Mouse (Mus musculus) liver, embryonic 11.5 days (tissue): ENCODE measurements around the gene Ptprd. TPM values are rescaled to one million over a fixed set of nuclear protein-coding genes. Genes with fewer than 3 reads are reported as not detected.

ENCODE experiments used
- ATAC-seq: fragments of 200-750 bp; cut with Nextera tagmentation; replicated peaks from 2 replicates; pipeline ENCODE4 v1.8.0; 2017; ENCODE audit warnings: moderate number of reproducible peaks, mild to moderate bottlenecking, moderate TSS enrichment, moderate library complexity; ENCODE audit not compliant: low FRiP score
- DNase-seq: peaks from one replicate; pipeline ENCODE4 v3.0.0-alpha.2; 2017; ENCODE audit warnings: low spot score
- H3K27ac ChIP-seq: fragments of 300-500 bp; sonication (generic); 2 replicates; pipeline ENCODE4 v1.5.1; 2014; ENCODE audit warnings: mild to moderate bottlenecking, low read depth, low read length, control low read depth
- H3K27me3 ChIP-seq: fragments of 300-500 bp; sonication (generic); replicated peaks from 2 replicates; pipeline ENCODE4 v1.6.1; 2014; ENCODE audit warnings: low read length, mixed read lengths; ENCODE audit not compliant: control insufficient read depth, insufficient read depth
- H3K36me3 ChIP-seq: fragments of 300-500 bp; sonication (generic); 2 replicates; pipeline ENCODE4 v1.6.1; 2014; ENCODE audit warnings: mild to moderate bottlenecking, low read length, moderate library complexity, mixed read lengths; ENCODE audit not compliant: control insufficient read depth, insufficient read depth
- H3K4me1 ChIP-seq: fragments of 300-500 bp; sonication (generic); replicated peaks from 2 replicates; pipeline ENCODE4 v1.6.1; 2014; ENCODE audit warnings: low read length, mixed read lengths; ENCODE audit not compliant: control insufficient read depth, insufficient read depth
- H3K4me2 ChIP-seq: fragments of 300-500 bp; sonication (generic); 2 replicates; pipeline ENCODE4 v1.6.1; 2014; ENCODE audit warnings: mild to moderate bottlenecking, control low read depth, moderate library complexity
- H3K4me3 ChIP-seq: fragments of 300-500 bp; sonication (generic); 2 replicates; pipeline ENCODE4 v1.5.1; 2014; ENCODE audit warnings: low read depth, low read length, control low read depth
- H3K9ac ChIP-seq: fragments of 300-500 bp; sonication (generic); 2 replicates; pipeline ENCODE4 v1.6.1; 2014; ENCODE audit warnings: low read depth, low read length, control low read depth
- H3K9me3 ChIP-seq: fragments of 300-500 bp; sonication (generic); 2 replicates; pipeline ENCODE4 v1.6.1; 2016; ENCODE audit warnings: low read length, inconsistent platforms, mixed read lengths; ENCODE audit not compliant: control insufficient read depth
- WGBS: fragments of 180-500 bp; shearing (Covaris S2); extraction: QIAGEN DNeasy Blood & Tissue Kit; methylation state at CpG from one replicate; pipeline ENCODE4 v1.1.7; 2014; 5-methylcytosine and 5-hydroxymethylcytosine counted together
- polyA plus RNA-seq: library from polyadenylated mRNA; unstranded; fragments of >200 nt; fragmentation: Nextera tagmentation; extraction: Ambion mirVana; gene quantifications from 2 replicates; pipeline ENCODE4 v1.2.1, GENCODE M21; 2014

Ptprd gene
- polyA plus RNA-seq, 1 experiment from 2014 or later, result 8.4 TPM

DNA sequence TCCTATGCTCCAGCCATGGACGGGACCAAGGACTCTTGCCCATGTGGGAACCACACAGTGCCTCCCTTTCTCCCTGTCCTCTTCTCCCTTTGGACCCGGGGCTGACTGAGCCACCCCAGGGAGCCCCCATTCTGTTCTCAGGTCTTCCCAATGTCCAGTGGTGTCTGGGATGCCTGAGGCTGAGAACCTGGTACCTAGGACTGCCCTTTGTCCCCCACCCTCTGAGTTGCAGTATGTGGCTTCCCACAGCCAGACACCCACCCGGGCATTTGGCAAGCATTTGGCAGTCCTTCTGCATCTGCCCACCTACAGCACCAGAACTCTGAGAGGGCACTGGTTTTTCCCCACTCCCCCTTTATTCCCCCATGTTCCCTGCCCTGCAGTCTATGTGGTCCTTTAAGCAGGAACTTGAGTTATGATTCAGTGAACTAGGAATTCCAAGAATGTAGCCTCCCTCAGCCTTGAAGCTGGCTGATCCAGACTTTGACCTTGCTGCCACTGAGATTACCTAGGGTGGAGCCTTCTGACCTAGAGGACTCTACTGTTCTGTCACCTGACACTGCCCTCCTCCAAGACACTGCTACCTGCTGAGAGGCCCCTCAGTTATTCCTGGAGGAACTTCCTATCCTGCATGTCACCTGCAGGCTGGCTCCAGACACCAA lies 901.5 kb downstream of the Ptprd start:
- Histone ChIP-seq H3K4me3 (no peak overlapping the region), H3K9me3 (no peaks in the 10 kb centered on the region), H3K36me3 (no peaks in the 10 kb centered on the region), H3K4me2 (no peak overlapping the region), H3K27me3 (no peaks in the 10 kb centered on the region), H3K27ac (no peak overlapping the region), H3K9ac (no peak overlapping the region), H3K4me1 (no peaks in the 10 kb centered on the region)
- DNase-seq (no peak), ATAC-seq (no peak)
- 56% methylated on average over 3 of the region's 3 CpGs for WGBS

DNA sequence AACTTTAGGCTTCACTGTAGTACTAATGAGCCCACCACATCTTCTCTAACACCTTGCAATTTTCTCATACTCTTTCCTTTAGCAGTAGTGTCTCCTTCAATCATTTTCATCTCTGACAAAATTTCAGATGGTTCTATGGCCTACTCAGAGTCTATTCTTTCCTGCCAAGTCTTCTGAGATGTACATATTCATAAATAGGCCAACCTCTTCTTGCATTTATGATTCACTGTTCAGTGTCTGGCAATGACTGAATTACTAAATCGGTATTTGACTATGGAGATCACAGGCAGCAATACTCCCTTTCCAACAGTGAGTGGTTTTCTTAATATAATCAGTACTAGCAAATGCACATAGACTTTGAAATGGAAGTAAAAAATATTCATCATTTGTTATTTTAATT lies 928.3 kb downstream of the Ptprd start:
- Histone ChIP-seq H3K36me3 (no peaks in the 10 kb centered on the region), H3K27ac (no peak overlapping the region), H3K4me2 (no peak overlapping the region), H3K9me3 (no peaks in the 10 kb centered on the region), H3K4me1 (no peaks in the 10 kb centered on the region), H3K27me3 (no peaks in the 10 kb centered on the region), H3K9ac (no peak overlapping the region), H3K4me3 (no peak overlapping the region)
- DNase-seq (no peak), ATAC-seq (no peak)
- WGBS, result 81% methylated on average over 1 of the region's 1 CpGs

DNA sequence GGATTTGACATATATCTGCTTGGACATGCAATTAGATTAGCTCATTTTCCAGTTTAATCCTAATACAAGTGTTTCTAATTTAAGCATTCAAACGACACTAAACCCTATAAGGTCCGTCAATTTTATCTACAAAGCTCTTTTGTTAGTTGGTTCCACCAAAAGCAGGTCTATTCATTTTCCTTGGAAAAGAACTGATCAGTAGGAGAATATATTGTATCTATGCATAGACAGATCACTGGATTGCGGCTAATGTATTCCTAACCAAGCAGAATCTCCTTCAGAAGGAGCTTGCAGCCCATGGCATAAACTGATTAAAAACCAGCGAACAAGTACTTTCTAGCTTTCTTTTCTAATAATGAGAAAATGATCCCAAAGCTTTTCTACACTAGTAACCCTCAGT lies 933.8 kb downstream of the Ptprd start:
- H3K9me3 ChIP-seq, result no peaks in the 10 kb centered on the region
- no peak overlapping the region for H3K27ac ChIP-seq
- no peaks in the 10 kb centered on the region for H3K27me3 ChIP-seq
- ATAC-seq (no peak), DNase-seq (no peak)
- H3K4me3 ChIP-seq, result no peak overlapping the region
- H3K36me3 ChIP-seq, result no peaks in the 10 kb centered on the region
- H3K4me1 ChIP-seq, result no peaks in the 10 kb centered on the region
- H3K4me2 ChIP-seq, result no peak overlapping the region
- no peak overlapping the region for H3K9ac ChIP-seq
- WGBS, result 79% methylated on average over 4 of the region's 4 CpGs

GRCm38 (mm10) chr4:77259972-77260290 lies 951.8 kb downstream of the Ptprd start:
- WGBS, result 59% methylated on average over 1 of the region's 1 CpGs
- no peak overlapping the region for H3K4me3 ChIP-seq
- DNase-seq (no peak), ATAC-seq (no peak)
- H3K27ac ChIP-seq, result no peak overlapping the region
- no peaks in the 10 kb centered on the region for H3K36me3 ChIP-seq
- no peak overlapping the region for H3K4me2 ChIP-seq
- no peaks in the 10 kb centered on the region for H3K4me1 ChIP-seq
- no peaks in the 10 kb centered on the region for H3K9me3 ChIP-seq
- H3K27me3 ChIP-seq, result no peaks in the 10 kb centered on the region
- H3K9ac ChIP-seq, result no peak overlapping the region

- Histone ChIP-seq H3K27ac (no peak overlapping the region), H3K4me2 (no peak overlapping the region), H3K27me3 (no peaks in the 10 kb centered on the region), H3K9me3 (no peaks in the 10 kb centered on the region), H3K4me1 (no peaks in the 10 kb centered on the region), H3K4me3 (no peak overlapping the region), H3K36me3 (no peaks in the 10 kb centered on the region), H3K9ac (no peak overlapping the region)
- DNase-seq (no peak), ATAC-seq (no peak)
- WGBS, result 71% methylated on average over 8 of the region's 8 CpGs
Observed at GRCm38 (mm10) chr4:77259250-77259971, 952.4 kb downstream of the Ptprd start.

GRCm38 (mm10) chr4:77251188-77251587 lies 960.6 kb downstream of the Ptprd start:
- WGBS, result 75% methylated on average over 4 of the region's 4 CpGs
- Histone ChIP-seq H3K4me3 (no peak overlapping the region), H3K9ac (no peak overlapping the region), H3K4me2 (no peak overlapping the region), H3K27ac (no peak overlapping the region), H3K9me3 (no peaks in the 10 kb centered on the region), H3K4me1 (no peaks in the 10 kb centered on the region), H3K36me3 (no peaks in the 10 kb centered on the region), H3K27me3 (no peaks in the 10 kb centered on the region)
- DNase-seq (no peak), ATAC-seq (no peak)

GRCm38 (mm10) chr4:77249801-77250200 lies 962.0 kb downstream of the Ptprd start:
- ATAC-seq, result no peak
- no peak for DNase-seq
- Histone ChIP-seq H3K27ac (no peak overlapping the region), H3K4me3 (no peak overlapping the region), H3K9ac (no peak overlapping the region), H3K4me2 (no peak overlapping the region), H3K9me3 (no peaks in the 10 kb centered on the region), H3K27me3 (no peaks in the 10 kb centered on the region), H3K4me1 (no peaks in the 10 kb centered on the region), H3K36me3 (no peaks in the 10 kb centered on the region)
- WGBS, result 30% methylated on average over 1 of the region's 1 CpGs

GRCm38 (mm10) chr4:77248918-77249317 lies 962.8 kb downstream of the Ptprd start:
- Histone ChIP-seq H3K36me3 (no peaks in the 10 kb centered on the region), H3K9me3 (no peaks in the 10 kb centered on the region), H3K27ac (no peak overlapping the region), H3K4me3 (no peak overlapping the region), H3K4me1 (no peaks in the 10 kb centered on the region), H3K4me2 (no peak overlapping the region), H3K27me3 (no peaks in the 10 kb centered on the region), H3K9ac (no peak overlapping the region)
- DNase-seq (no peak), ATAC-seq (no peak)
- 93% methylated on average over 1 of the region's 1 CpGs for WGBS

GRCm38 (mm10) chr4:77241852-77242455 lies 969.8 kb downstream of the Ptprd start:
- Histone ChIP-seq H3K9ac (no peak overlapping the region), H3K27ac (no peak overlapping the region), H3K27me3 (no peaks in the 10 kb centered on the region), H3K36me3 (no peaks in the 10 kb centered on the region), H3K9me3 (no peaks in the 10 kb centered on the region), H3K4me2 (no peak overlapping the region), H3K4me3 (no peak overlapping the region), H3K4me1 (no peaks in the 10 kb centered on the region)
- WGBS, result 80% methylated on average over 6 of the region's 6 CpGs
- DNase-seq, result no peak
- no peak for ATAC-seq
